Mouse (Mus musculus) right cerebral cortex, adult 18-20 months (tissue): ENCODE measurements at regions not wholly inside any gene's neighbourhood (a gene's known extent, or its start where the extent isn't known, plus 50 kb on each side); places are given as distances from the start of the nearest gene placed in this dataset.

Experiments
- DNase-seq: peaks from one replicate; pipeline ENCODE4 v3.0.0; 2022; ENCODE audit warnings: mixed read lengths

DNA sequence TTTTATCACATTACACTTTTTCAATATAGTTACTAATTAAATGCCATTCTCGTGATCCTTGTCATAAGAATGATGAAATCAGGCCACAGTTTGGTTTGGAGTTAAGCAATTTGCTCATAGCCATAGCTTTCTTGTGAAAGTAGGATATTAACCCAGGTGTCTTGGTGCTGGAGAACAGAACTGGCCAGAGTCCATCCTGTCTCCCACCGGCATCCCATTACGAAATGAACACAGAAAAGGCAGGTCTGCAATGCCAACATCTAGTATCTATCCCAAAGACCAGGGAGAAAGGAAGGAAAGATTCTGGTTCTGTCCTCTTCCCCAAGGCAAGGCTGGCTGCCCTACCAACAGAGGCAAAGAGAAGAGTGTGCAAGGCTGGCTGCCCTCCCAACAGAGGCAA is 61.6 kb upstream of the Avpr1a start:
- no peak for DNase-seq

DNA sequence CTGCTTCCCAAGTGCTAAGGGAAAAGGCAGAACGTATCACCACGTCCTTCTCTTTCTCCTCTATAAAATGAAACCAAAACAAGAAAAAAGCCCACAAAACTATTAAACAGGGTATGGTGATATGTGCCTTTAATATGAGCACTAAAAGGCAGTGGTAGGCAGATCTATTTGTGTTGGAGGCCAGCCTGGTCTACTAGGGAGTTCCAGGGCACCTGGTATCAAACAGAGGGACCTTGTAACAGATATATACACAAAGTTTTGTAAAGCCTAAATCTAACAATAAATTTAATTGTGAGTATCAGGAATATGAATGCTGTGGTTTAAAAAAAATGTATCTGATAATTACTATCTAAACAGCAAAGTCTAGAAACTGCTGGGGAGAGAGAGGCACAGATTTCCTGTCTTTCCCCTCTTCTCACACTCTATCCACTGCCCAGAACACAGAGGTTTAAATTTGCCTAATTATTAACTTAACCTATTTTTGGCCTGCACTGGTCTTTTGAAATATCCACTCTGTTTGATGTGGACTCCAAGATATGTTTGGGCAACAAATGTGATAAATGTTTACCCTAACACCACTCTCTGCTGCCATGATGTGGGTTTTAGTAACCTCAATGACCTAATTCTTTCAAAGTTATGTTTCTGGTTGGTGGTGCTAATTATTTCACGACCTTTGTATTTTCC is 68.5 kb upstream of the Avpr1a start:
- DNase-seq, result no peak

DNA sequence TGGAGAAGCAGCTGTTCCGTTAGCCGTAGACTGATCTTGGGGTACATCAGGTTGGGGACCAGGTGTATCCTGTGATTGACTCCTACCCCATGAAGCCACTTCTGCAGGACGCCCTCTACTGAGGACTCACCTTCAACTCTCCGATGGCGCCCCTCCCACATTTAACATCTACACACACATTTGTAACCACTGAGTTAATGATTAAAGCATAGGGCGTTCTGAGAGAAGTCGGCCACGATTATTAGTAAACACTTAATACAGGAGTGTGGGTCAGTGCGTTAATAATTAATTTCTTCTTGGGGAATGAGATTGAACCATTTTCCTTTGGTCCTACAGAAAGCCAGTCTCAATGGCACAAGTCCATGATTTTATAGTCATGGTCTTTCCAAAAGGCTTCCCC is 105.0 kb upstream of the Avpr1a start:
- DNase-seq, result no peak

DNA sequence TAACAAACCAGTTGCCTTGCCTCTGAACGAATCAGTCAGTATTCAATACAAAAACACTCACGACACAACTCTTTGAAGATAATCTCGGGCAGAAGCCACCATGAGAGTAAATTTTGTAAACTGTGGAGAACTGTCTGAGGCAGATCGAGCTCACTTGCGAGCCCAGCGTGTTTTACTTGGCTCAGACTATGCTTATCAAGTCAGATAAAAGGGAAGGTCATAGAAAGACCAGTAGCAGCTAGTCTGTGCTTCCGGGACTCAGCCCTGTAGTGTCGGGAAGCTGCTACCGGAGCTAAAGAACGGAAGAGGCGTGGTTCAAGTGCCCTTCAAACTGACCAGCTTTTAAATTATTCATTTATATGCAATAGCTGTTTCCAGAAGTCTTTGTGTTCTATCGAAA is 105.9 kb upstream of the Avpr1a start:
- no peak for DNase-seq

DNA sequence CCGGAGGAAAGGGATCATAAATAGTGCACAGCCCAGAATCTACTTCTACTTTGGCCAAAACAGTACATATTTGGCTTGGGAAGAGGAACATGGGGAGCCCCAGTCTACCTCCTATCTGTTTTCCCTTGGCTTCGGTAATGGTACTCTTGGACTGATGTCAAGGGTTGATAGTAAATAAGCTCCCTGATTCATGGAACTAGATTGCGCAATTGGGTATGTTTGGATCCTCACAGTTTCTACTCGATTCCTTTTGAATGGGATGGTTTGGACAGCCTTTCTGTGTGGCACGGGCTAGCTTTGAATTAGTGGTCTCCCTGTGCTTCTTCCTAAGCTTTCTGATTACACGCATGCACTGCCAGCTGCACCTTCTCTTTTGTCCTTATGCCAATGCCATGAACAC is 121.4 kb upstream of the Avpr1a start:
- DNase-seq, result no peak

DNA sequence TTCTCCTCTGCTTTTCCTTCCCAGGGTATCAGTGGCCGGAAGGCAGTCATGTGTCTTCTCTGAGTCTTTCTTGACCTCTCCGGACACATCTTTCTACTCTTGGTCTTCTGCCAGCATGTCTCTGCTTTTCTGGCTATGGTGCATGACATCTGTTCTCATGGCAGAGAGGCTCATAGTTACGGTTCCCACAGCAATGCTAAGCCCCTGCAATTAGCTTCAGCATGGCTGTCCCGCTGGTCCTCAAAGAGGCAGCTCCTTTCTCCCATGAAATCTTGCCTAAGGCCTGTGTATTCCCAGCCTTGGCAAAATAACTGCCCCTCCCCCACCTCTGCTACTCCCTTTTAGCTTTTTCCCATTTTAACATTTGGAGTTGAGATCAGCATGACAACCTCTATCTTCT is 129.4 kb upstream of the Avpr1a start:
- DNase-seq, result no peak

DNA sequence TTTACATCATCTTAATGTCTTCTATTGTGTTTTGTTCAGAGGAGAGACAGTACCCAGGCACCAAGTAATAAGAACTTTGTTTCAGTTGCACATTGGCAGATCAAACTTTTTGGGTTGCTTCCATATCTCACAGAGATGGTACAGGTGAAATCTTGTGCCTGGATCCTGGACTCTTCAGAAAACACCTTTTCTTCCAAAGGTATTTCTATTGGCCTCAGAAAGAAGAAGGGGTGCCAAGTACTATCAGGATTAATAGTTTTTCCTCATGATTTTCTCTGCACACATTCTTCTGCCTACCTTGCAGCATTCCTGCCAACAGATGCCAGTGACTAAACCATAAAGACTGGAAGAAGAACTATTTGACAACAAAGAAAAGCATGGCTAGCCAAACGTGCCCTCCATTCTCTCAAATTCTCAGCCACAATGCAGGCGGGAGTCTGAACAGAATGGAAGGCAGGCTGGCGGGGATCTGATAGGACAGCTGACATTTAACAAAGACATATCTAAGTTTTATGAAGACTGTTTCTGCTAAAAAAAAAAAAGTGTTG is 137.6 kb upstream of the Avpr1a start:
- no peak for DNase-seq

DNA sequence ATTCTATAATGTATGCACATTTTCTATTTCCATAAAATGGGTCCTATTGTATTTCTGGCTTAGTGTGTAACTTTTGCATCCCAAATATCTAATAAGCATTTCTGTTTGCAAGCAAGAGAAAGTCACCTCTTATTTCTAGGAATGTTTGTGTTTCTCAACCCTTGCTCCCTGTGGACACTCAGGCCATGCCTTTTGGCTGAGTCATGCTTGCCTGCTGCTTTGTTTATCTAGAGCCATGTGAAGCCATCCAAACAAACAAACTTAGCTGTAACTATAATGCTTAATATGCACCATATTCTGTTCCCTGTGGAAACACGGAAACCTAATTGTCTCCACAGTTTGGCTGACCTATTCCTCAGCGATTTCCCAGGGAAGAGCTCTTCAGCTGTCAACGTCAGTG is 139.6 kb upstream of the Avpr1a start:
- no peak for DNase-seq

DNA sequence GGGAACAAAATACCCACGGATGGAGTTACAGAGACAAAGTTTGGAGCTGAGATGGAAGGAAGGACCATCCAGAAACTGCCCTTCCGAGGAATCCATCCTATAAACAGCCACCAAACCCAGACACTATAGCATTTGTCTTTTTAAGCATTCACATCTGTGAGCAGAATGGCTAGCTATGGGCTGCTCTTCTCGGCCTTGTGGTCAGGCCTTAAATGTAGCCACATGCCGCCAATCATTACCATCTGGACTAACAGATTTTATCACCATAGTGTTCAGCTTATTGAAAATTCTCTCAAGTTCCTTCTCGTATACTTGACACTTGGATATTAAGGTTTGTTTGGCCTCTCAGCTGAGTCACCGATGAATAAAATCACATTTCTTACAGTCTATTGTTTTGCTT is 146.0 kb upstream of the Avpr1a start:
- DNase-seq, result no peak

DNA sequence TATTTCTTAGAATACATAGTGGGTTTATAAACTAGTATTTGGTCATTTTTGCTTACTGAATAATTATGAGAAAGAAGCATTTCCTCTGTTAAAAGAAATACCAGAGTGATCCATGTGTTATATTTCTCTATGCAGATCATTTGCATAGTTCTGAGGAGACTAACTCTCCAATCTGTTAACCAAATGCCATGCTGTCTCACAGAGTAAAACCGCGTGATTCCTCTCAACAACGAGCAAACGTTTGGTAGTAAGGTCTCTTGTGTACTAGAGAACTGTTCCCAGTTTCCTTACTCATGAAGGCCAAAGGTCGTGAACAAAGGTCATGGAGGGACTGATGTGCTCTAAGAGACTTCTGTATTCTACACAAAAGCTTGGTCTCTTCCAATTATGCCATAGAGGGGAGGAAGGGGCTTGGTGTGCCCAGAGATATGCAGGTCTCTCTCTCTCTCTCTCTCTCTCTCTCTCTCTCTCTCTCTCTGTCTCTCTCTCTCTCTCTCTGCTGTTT is 152.3 kb upstream of the Avpr1a start:
- DNase-seq, result no peak

DNA sequence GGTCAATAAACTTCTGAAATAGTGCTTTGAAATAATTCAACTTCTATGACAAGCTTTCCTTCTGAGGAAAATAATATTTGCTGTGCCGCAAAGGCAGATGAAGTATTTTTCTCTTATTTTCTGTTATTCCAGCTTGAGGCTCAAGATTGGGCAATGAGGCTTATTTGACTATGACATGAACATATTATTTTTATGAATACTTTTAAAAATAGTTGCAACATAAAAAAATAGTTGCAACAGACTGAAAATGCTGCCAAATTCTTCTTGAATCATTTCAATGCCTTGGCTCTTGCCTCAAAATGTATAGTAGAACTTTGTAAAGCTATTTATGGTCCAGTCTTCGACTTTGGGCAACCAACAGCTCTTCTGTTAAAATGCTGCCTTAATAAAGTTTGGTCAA is 156.7 kb upstream of the Avpr1a start:
- DNase-seq, result no peak

DNA sequence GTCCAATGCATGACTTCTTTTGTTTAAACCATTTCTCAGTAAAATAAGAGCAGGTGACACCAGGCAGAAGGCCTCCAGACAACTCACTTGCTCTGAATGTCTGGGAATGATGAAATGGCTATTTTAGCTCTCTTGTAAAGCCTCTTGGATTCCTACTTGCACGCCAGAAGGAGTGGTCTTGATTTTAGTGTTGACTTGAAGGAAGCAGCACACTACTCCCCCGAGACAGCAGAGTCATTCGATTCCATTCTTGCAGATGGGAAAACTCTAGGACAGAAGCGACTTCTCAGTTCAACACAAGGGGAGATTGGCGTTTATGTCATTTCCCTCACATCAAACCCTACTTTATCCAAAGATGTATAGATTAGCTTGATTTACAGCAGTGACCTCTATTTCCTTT is 157.2 kb upstream of the Avpr1a start:
- no peak for DNase-seq

DNA sequence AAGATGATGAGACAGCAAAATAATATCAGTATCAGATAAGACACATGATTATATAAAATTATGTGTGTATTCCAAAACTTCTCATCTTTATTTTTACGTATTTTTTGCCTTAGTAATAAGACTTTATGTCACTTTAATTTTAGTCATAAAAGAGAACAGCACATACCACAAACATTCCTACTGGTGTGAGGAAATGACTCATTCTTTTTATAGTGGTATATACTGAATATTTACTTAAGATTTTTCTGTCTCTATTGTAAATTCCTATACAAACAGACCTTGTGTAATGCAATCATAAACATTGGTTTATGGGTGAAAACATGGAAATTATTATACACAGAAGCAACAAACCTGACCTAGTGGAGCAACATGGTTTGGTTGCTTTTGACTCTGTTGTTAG is 173.4 kb upstream of the Avpr1a start:
- no peak for DNase-seq

DNA sequence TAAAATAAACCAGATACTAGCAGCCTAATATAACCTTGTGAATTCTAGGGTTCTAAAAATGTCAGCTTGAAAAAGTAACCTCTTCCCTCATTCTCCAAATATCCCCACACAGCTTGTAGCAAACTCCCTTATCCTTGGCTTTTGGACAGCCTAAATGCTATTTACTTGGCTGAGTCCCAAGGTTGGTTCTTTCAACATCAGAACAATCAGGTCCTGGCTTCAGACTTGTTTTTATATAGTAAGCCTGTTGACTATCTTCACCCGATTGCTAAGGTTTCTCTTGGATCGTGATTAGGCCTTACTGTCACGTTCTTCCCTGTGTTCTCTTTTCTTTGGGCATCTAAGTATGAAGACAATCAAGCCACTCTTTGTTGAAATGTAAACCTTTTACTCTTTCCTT is 174.1 kb upstream of the Avpr1a start:
- DNase-seq, result no peak

DNA sequence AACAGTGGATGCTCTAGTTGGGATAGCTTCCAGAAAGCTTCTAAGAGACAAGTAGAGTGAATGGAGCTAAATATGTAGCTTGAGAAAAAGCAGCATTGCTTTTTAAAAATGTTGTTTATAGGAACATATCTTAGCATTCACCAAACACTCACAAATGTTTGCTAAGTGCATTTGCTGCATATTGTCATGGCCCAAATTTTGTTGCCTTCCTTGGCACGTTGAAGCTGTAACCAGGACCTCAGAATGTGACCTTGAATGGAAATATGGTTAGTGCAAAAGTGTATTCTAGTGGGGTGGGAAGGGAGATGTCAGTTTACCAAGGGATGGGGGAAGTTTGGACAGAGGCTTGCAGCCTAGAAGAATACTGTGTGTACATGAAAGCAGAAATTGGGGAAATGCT is 166.9 kb upstream of the Rxylt1 start:
- DNase-seq, result no peak

DNA sequence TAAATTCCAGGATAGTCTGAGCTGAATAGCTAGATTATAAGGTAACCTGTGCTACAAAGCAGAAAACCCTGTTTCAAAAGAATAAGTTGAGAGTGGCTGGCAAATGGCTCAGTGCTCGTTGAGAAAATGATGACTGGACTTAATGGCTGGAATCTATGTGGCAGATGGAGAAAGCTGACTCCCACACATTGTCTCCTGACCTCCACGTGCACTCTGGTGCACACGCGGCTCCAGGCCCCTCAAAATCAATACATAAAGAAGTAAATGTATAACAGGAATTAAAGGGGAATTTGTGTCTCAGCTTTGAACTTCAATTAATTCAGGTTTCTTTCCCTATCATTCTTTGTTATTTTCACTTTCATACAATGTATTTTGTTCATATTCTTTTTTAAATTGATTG is 162.2 kb upstream of the Rxylt1 start:
- no peak for DNase-seq

DNA sequence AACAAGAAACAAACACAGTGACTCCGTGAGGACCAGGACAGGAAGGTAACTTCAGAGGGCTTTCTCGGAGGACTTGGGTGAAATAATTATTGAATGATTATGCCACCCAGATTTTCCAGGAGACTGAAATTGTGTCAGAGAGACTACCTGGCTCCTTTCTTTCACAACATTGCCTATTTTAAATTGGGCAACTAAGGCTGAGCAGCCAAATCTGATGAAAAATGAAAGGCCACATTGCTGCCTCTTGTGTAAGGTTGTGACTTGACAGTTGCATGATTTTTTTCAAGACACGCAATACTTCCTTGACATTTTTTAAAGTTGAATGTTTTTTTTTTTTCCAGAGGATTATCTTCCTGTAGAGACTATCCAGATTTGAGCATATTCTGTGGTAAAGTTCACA is 161.5 kb upstream of the Rxylt1 start:
- no peak for DNase-seq

DNA sequence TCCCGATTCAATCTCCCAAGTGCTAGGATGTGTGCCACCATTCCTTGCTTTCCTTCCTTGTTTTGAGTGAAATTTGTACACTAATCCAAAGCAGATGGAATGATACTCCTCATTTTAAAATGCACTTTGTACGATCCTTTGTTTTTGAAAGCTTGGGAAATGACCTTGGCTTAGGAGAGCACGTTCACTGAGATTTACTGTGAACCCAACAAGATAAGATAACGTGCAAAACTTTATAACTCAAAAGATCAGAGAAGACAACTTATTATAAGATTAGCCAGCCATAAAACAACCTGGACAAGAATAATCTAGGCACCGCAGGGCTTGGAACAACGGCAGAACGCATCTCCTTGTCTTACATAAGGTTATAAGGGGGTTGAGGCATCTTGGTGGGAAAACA is 134.6 kb upstream of the Rxylt1 start:
- no peak for DNase-seq

DNA sequence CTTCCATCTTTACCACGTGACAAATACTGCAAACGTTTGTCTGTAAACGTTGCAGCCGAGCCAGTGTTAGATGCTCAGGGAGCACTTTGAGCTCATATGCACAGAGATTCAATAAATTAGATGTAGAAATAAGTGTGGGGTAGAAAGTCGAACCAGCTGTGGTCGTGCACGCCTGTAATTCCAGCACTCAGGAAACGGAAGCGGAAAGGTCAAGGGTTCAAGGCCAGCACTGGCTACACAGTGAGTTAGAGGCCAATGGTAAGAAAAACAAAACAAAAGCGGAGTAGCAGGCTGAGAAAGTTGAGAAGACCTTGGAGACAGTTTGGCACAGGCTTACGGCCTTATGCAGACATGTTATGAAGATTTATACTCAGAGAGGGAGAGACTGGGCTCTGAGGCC is 133.6 kb upstream of the Rxylt1 start:
- DNase-seq, result no peak

DNA sequence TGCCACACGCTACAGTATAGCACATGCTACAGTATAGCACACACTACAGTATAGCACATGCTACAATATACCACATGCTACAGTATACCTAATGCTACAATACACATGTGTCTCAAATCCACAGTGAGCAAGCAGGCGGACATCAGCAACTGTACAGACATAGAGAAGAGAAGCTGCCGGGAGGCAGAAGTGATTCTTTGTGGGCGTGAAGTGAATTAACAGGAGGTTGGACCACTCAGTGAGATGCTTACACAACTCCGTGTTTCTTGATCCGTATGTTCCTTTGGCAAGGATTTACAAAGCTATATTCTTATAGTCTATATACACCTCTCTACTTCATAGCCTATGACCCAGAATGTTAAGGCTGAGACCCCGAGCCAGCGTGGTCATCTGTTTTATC is 128.5 kb upstream of the Rxylt1 start:
- DNase-seq, result no peak

DNA sequence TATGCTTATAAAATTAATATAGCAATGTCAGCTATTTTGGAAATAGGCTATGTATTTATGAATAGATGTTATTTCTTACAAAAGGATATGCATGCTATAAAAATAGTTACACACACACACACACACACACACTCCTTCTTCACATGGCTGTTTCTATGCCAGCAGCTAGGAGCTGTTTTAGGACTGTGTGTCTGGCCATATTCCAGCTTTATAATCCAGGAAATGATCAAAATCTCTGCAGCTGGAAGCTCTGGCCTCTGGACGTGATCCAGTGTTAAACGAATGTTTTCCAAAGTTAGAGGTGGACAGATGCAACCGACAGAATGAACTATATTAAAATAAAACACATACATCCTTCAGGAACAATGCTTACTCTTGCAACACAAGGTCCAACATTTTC is 125.9 kb upstream of the Rxylt1 start:
- no peak for DNase-seq

DNA sequence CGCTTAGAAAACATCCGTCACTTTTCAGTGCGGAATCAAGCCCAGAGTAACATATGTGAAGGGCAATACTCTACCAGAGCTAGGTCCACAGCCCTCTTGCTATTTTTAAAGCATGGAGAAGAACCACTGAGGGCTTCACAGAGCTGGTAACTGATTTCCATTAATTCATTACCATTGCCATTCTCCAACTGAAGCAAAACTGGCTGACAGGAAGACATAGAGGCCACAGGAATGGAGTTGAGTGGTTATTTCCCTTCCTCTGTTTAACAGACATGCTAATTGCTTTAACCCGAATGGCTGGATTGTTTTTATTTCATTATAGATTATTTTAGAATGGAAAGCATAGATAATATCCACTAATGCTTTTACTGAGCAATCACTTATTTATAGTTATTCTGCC is 120.4 kb upstream of the Rxylt1 start:
- DNase-seq, result no peak

DNA sequence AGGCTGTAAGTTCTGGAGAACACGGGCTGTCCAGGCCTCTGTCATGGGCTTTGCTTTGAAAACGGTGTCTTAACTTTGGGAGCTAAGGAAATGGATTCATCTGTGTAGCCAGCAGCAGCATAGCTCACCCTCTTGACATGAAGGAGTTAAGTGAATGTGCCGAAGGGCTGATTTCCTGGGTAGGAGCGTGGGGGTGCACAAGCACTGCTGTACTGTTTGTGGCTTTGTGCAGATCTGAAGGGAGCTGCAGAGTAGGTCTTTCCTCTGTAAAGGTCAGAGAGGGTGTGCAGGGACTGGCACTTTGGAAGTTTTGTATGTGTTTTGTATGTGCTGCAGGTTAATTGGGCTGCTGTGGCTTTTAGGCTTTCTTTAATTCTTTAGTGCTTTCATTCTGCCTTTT is 102.6 kb upstream of the Rxylt1 start:
- no peak for DNase-seq

DNA sequence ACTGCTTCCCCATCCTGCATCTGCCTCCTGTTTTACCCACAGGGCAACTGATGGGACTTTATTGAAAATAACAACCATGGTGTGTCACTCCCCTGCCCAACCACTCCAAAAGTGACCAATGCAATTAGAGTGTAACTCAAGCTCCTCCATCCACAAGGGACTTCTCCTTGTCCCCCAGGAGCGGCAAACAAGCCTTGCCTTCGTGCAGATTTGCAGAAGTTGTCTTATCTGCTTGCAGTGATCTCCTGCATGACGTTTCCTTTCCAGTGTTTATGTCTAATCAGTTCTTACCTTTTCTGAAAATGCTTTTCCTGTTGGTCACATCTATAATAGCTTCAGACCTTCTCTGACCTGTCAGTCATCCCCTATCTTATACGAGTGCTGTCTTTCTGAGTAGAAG is 100.5 kb upstream of the Rxylt1 start:
- no peak for DNase-seq

DNA sequence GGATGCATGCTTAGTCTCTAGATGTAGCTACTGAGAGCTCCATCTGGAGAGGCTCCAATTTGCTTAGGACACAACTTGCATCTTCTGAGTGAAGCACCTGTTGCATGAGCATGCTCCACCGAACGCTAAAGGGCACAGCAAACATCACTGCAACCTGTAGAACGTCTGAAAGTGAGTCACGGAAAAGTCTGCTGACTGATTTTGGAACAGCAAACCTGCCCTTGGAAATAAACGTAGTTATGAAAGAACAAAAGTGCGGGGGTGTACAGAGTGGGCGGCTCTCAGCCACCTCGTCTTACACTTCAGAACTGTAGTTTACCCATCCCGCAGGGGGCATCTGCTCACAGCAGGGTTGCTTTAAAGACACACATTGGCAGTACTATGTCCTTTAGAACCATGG is 97.0 kb upstream of the Rxylt1 start:
- DNase-seq, result no peak
